ENCODE assay signal across 27 mouse cellular contexts in the genomic region with DNA sequence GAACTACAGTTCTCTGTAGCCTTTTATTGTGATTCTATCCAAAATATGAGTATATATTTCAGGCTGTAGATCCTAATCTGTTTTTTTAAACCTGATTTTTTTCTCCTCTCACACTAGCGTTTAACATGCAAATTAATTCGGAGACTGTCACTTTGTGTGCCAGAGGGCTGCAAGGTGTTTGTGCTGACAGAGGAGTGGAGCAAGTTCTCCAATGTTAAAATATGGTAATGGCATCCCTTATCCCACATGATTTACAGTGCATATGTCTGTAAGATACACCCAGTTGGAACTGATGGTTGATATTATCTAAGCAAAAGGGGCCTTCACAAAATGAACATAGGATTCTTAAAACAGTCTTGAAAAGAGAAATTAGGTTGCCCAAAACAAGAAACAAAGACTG.
"Had no signal": no experiment of that assay in that cellular context is flagged by ENCODE, and none has a peak within 500 bp of the region (broad histone marks: within the 10 kb centered on the region; RNA-seq: fewer than 3 reads in every experiment).

No protein-coding gene starts in this region.

- H3K4me2 ChIP-seq: heart, embryonic 12.5 days; hindbrain, embryonic 12.5 days; hindbrain, embryonic 14.5 days; intestine, embryonic 15.5 days; limb, embryonic 13.5 days; limb, embryonic 15.5 days; liver, embryonic 12.5 days had no signal

- DNase-seq: gastrocnemius, postnatal 10 days; gastrocnemius, postnatal 25 days; heart, adult 18-20 months; heart, postnatal 10 days; heart, postnatal 4 days; kidney, adult 18-20 months; kidney, adult 8-10 months; kidney, postnatal 10 days; kidney, postnatal 25 days; kidney, postnatal 4 days; layer of hippocampus, postnatal 36 days; left cerebral cortex, postnatal 4 days; lung, adult 18-20 months had no signal

- H3K9ac ChIP-seq: heart, embryonic 12.5 days; hindbrain, embryonic 12.5 days; hindbrain, embryonic 14.5 days; intestine, embryonic 15.5 days; limb, embryonic 13.5 days; limb, embryonic 15.5 days; liver, embryonic 12.5 days; liver, embryonic 14.5 days had no signal

- H3K27ac ChIP-seq: heart, embryonic 10.5 days; hindbrain, embryonic 10.5 days; hindbrain, embryonic 12.5 days; hindbrain, embryonic 14.5 days; intestine, embryonic 15.5 days; layer of hippocampus, adult 2 months; limb, embryonic 13.5 days; limb, embryonic 15.5 days; liver, embryonic 12.5 days; liver, embryonic 14.5 days had no signal

- H3K9me3 ChIP-seq: heart, embryonic 10.5 days; heart, embryonic 12.5 days; hindbrain, embryonic 10.5 days; hindbrain, embryonic 12.5 days; intestine, embryonic 15.5 days; limb, embryonic 13.5 days; limb, embryonic 15.5 days; liver, embryonic 12.5 days had no signal

- ATAC-seq: hindbrain, embryonic 16.5 days; inflammation-experienced regulatory T-cells, adult 6 months; intestine, embryonic 15.5 days; intestine, postnatal 0 days; liver, embryonic 12.5 days had no signal

- H3K27me3 ChIP-seq: heart, embryonic 12.5 days; hindbrain, embryonic 12.5 days; intestine, embryonic 15.5 days; limb, embryonic 13.5 days; limb, embryonic 15.5 days; liver, embryonic 12.5 days had no signal

- H3K4me1 ChIP-seq: heart, embryonic 10.5 days; heart, embryonic 12.5 days; hindbrain, embryonic 10.5 days; hindbrain, embryonic 12.5 days; intestine, embryonic 15.5 days; limb, embryonic 13.5 days; limb, embryonic 15.5 days; liver, embryonic 12.5 days had no signal

- H3K36me3 ChIP-seq: heart, embryonic 10.5 days; heart, embryonic 12.5 days; hindbrain, embryonic 10.5 days; hindbrain, embryonic 12.5 days; intestine, embryonic 15.5 days; limb, embryonic 13.5 days; limb, embryonic 15.5 days; liver, embryonic 12.5 days had no signal

- H3K4me3 ChIP-seq: heart, embryonic 10.5 days; heart, embryonic 12.5 days; hindbrain, embryonic 10.5 days; hindbrain, embryonic 12.5 days; intestine, embryonic 15.5 days; layer of hippocampus, adult 2 months; limb, embryonic 13.5 days; limb, embryonic 15.5 days; liver, embryonic 12.5 days had no signal
